Mouse (Mus musculus) lung, adult 2 months (tissue): ENCODE measurements around the gene 1700034J05Rik.

Experiments used
- CTCF ChIP-seq: fragments of 200-500 bp; IDR thresholded peaks from 2 replicates; pipeline ENCODE4 v1.5.1; 2011; ENCODE audit warnings: mild to moderate bottlenecking, low read length, control low read depth; ENCODE audit not compliant: insufficient read depth
- POLR2A ChIP-seq: fragments of 200-500 bp; IDR thresholded peaks from 2 replicates; pipeline ENCODE4 v1.6.1; 2011; ENCODE audit warnings: low read depth, mild to moderate bottlenecking, control low read depth, low read length, borderline replicate concordance; ENCODE audit errors: extremely low read depth

DNA sequence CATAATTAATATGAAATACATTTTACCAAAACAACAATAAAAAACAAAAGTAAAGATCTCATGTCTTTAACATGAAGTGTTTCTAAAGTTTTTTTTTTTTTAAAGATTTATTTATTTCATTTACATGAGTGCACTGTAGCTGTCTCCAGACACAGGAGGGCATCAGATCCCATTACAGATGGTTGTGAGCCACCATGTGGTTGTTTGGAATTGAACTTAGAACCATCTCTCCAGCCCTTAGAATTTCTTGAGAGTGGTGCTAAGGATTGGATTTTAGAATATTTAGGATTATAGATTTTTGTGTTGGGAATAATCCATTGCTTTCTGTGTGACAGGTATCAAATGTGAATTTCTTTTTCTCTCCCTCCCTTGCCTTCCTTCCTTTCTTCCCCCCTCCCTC is 10.2 kb downstream of the 1700034J05Rik start:
- TF ChIP-seq POLR2A (no peak), CTCF (no peak)
